Comparison of ENCODE assay signal across 17 mouse cellular contexts in genomic region chr1:20973389-20973788, GRCm38 (mm10).
"Had no signal": no experiment of that assay in that cellular context is flagged by ENCODE, and none has a peak within 500 bp of the region (broad histone marks: within the 10 kb centered on the region; RNA-seq: fewer than 3 reads in every experiment).

No protein-coding gene starts in this region.

- H3K27ac ChIP-seq: liver, embryonic 13.5 days; liver, embryonic 15.5 days; midbrain, embryonic 10.5 days; midbrain, embryonic 13.5 days; midbrain, embryonic 15.5 days; neural tube, embryonic 12.5 days; stomach, embryonic 15.5 days; stomach, postnatal 0 days had no signal

- H3K9me3 ChIP-seq: liver, embryonic 13.5 days; liver, embryonic 15.5 days; midbrain, embryonic 10.5 days; midbrain, embryonic 13.5 days; midbrain, embryonic 15.5 days; neural tube, embryonic 12.5 days; stomach, embryonic 15.5 days had no signal

- DNase-seq: liver, embryonic 13.5 days; lung, adult 18-20 months; lung, embryonic 14.5 days; lung, postnatal 10 days; lung, postnatal 4 days; right cerebral cortex, postnatal 25 days; right cerebral cortex, postnatal 4 days; thymus, adult 2 months; thymus, postnatal 25 days; thymus, postnatal 4 days had no signal

- H3K36me3 ChIP-seq: liver, embryonic 13.5 days; liver, embryonic 15.5 days; midbrain, embryonic 10.5 days; midbrain, embryonic 13.5 days; midbrain, embryonic 15.5 days; neural tube, embryonic 12.5 days; stomach, embryonic 15.5 days had no signal

- H3K4me3 ChIP-seq: liver, embryonic 13.5 days; liver, embryonic 15.5 days; midbrain, embryonic 10.5 days; midbrain, embryonic 13.5 days; midbrain, embryonic 15.5 days; neural tube, embryonic 12.5 days; stomach, embryonic 15.5 days had no signal

- H3K27me3 ChIP-seq: liver, embryonic 13.5 days; liver, embryonic 15.5 days; midbrain, embryonic 13.5 days; midbrain, embryonic 15.5 days; neural tube, embryonic 12.5 days; stomach, embryonic 15.5 days had no signal

- H3K9ac ChIP-seq: liver, embryonic 13.5 days; liver, embryonic 15.5 days; lung, embryonic 14.5 days; midbrain, embryonic 13.5 days; midbrain, embryonic 15.5 days; neural tube, embryonic 12.5 days; stomach, embryonic 15.5 days had no signal

- ATAC-seq: midbrain, embryonic 13.5 days; midbrain, embryonic 15.5 days had no signal

- H3K4me1 ChIP-seq: liver, embryonic 13.5 days; liver, embryonic 15.5 days; midbrain, embryonic 10.5 days; midbrain, embryonic 13.5 days; midbrain, embryonic 15.5 days; neural tube, embryonic 12.5 days; stomach, embryonic 15.5 days had no signal

- H3K4me2 ChIP-seq: liver, embryonic 13.5 days; liver, embryonic 15.5 days; lung, embryonic 14.5 days; midbrain, embryonic 13.5 days; midbrain, embryonic 15.5 days; neural tube, embryonic 12.5 days; stomach, embryonic 15.5 days had no signal
